Mouse (Mus musculus): ENCODE data around the gene Fbxo46. TPM values are rescaled to one million over a fixed set of nuclear protein-coding genes. Genes with fewer than 3 reads are reported as not detected.

Gene Fbxo46
- total and polyA plus RNA-seq, 3 experiments: 4.0 to 11.6 (median 6.1) TPM

- in situ Hi-C loops (cut with MboI; ENCODE audit: low pct_ligation_motif_present, low pct_unique_long_range_greater_than_20kb, low sequenced_read_pairs): no loop called here
- Histone ChIP-seq H3K79me2 (replicated peaks; ENCODE audit: control insufficient read depth, extremely low read depth, insufficient read depth, poor library complexity, severe bottlenecking) (no peaks in the 10 kb centered on the region), H3K4me3 (replicated peaks in 1 of 3; ENCODE audit: low read depth in 2 of 3, low read length in 2 of 3, poor library complexity in 1 of 3) (no peak overlapping the region), H3K9me3 (replicated peaks; ENCODE audit: low read length) (no peaks in the 10 kb centered on the region), H3K27ac (ENCODE audit: insufficient read depth, low read depth) (no peak overlapping the region), H3K27me3 (replicated peaks) (peaks cover 89% of the 10 kb centered on the region), H3K4me1 (ENCODE audit: control insufficient read depth in 1 of 2, insufficient read depth in 2 of 2) (peaks cover 4 to 11% of the 10 kb centered on the region in 2 experiments), H3K9ac (ENCODE audit: insufficient read depth, low read depth) (no peak overlapping the region), H3K36me3 (replicated peaks in 1 of 2; ENCODE audit: control insufficient read depth in 1 of 2, insufficient read depth in 1 of 2, low read length in 1 of 2) (no peaks in the 10 kb centered on the region), H3K4me2 (ENCODE audit: insufficient read depth, low read depth, poor library complexity, severe bottlenecking) (no peak overlapping the region)
- dilution Hi-C loops (cut with MboI; ENCODE audit: extremely low pct_ligation_motif_present, extremely low pct_unique_long_range_greater_than_20kb, low sequenced_read_pairs): no loop called here
- TF ChIP-seq NRF1 (IDR thresholded peaks at IDR 0.05; ENCODE audit: low read depth, low read length): no peak
- no peak for TF ChIP-seq MAZ (IDR thresholded peaks at IDR 0.05; ENCODE audit: low read depth, low read length)
- peak; percentile 48; the same call in 1 of the 2 replicates for TF ChIP-seq MAX (IDR thresholded peaks at IDR 0.05; ENCODE audit: low read length)
- peak; percentile 91 for TF ChIP-seq BHLHE40 (IDR thresholded peaks at IDR 0.05; ENCODE audit: low read depth, low read length)
- DNase-seq (ENCODE audit: extremely low read depth): no peak
Observed at GRCm38 (mm10) chr7:19104486-19104885, 15.2 kb upstream of the Fbxo46 start.

GRCm38 (mm10) chr7:19107436-19107835, 12.2 kb upstream of the Fbxo46 start:
- peaks cover 10 to 22% of the 10 kb centered on the region in 2 experiments for H3K4me1 ChIP-seq (ENCODE audit: control insufficient read depth in 1 of 2, insufficient read depth in 2 of 2)

GRCm38 (mm10) chr7:19109565-19109964, 10.1 kb upstream of the Fbxo46 start:
- H3K9me3 ChIP-seq (replicated peaks; ENCODE audit: low read length): no peaks in the 10 kb centered on the region
- H3K27ac ChIP-seq (ENCODE audit: insufficient read depth, low read depth): no peak overlapping the region
- no peak for TF ChIP-seq ZKSCAN1 (IDR thresholded peaks at IDR 0.05; ENCODE audit: borderline replicate concordance, low read depth, low read length)
- no peak for TF ChIP-seq NRF1 (IDR thresholded peaks at IDR 0.05; ENCODE audit: low read depth, low read length)
- H3K9ac ChIP-seq (ENCODE audit: insufficient read depth, low read depth): no peak overlapping the region
- dilution Hi-C loops (cut with MboI; ENCODE audit: extremely low pct_ligation_motif_present, extremely low pct_unique_long_range_greater_than_20kb, low sequenced_read_pairs): no loop called here
- peaks cover 74% of the 10 kb centered on the region for H3K27me3 ChIP-seq (replicated peaks)
- no peaks in the 10 kb centered on the region for H3K79me2 ChIP-seq (replicated peaks; ENCODE audit: control insufficient read depth, extremely low read depth, insufficient read depth, poor library complexity, severe bottlenecking)
- peaks cover 8 to 16% of the 10 kb centered on the region in 2 experiments for H3K4me1 ChIP-seq (ENCODE audit: control insufficient read depth in 1 of 2, insufficient read depth in 2 of 2)
- in situ Hi-C loops (cut with MboI; ENCODE audit: low pct_ligation_motif_present, low pct_unique_long_range_greater_than_20kb, low sequenced_read_pairs): no loop called here
- H3K4me2 ChIP-seq (ENCODE audit: insufficient read depth, low read depth, poor library complexity, severe bottlenecking): no peak overlapping the region
- H3K36me3 ChIP-seq (replicated peaks in 1 of 2; ENCODE audit: control insufficient read depth in 1 of 2, insufficient read depth in 1 of 2, low read length in 1 of 2): no peaks in the 10 kb centered on the region
- H3K4me3 ChIP-seq (replicated peaks in 1 of 3; ENCODE audit: low read depth in 2 of 3, low read length in 2 of 3, poor library complexity in 1 of 3): no peak overlapping the region
- DNase-seq (ENCODE audit: extremely low read depth): no peak

More at GRCm38 (mm10) chr7:19107436-19107835, 12.2 kb upstream of the Fbxo46 start:
- Histone ChIP-seq H3K9ac (ENCODE audit: insufficient read depth, low read depth) (no peak overlapping the region), H3K4me2 (ENCODE audit: insufficient read depth, low read depth, poor library complexity, severe bottlenecking) (no peak overlapping the region), H3K36me3 (replicated peaks in 1 of 2; ENCODE audit: control insufficient read depth in 1 of 2, insufficient read depth in 1 of 2, low read length in 1 of 2) (no peaks in the 10 kb centered on the region), H3K27ac (ENCODE audit: insufficient read depth, low read depth) (no peak overlapping the region), H3K4me3 (replicated peaks in 1 of 3; ENCODE audit: low read depth in 2 of 3, low read length in 2 of 3, poor library complexity in 1 of 3) (no peak overlapping the region), H3K79me2 (replicated peaks; ENCODE audit: control insufficient read depth, extremely low read depth, insufficient read depth, poor library complexity, severe bottlenecking) (no peaks in the 10 kb centered on the region), H3K27me3 (replicated peaks) (peaks cover 77% of the 10 kb centered on the region), H3K9me3 (replicated peaks; ENCODE audit: low read length) (no peaks in the 10 kb centered on the region)
- TF ChIP-seq ETS1 (conservative IDR thresholded peaks at IDR 0.05; ENCODE audit: low read depth, low read length) (no peak), IRF4 (IDR thresholded peaks at IDR 0.05; ENCODE audit: low read depth, low read length) (no peak), SIN3A (IDR thresholded peaks at IDR 0.05; ENCODE audit: low read length) (no peak), BHLHE40 (IDR thresholded peaks at IDR 0.05; ENCODE audit: low read depth, low read length) (no peak), MAZ (IDR thresholded peaks at IDR 0.05; ENCODE audit: low read depth, low read length) (no peak), HCFC1 (IDR thresholded peaks at IDR 0.05; ENCODE audit: low read depth, low read length) (no peak), PAX5 (IDR thresholded peaks at IDR 0.05; ENCODE audit: low read length) (no peak), EP300 (IDR thresholded peaks at IDR 0.05; ENCODE audit: low read length) (no peak), TBP (conservative IDR thresholded peaks at IDR 0.05; ENCODE audit: low read depth, low read length) (no peak), MAFK (IDR thresholded peaks at IDR 0.05; ENCODE audit: insufficient replicate concordance, low read length) (no peak), TCF12 (IDR thresholded peaks at IDR 0.05; ENCODE audit: low read depth, low read length) (no peak), MYC (IDR thresholded peaks at IDR 0.05; ENCODE audit: low read depth, low read length) (no peak), JUND (conservative IDR thresholded peaks at IDR 0.05; ENCODE audit: low read depth, low read length) (no peak), RAD21 (IDR thresholded peaks at IDR 0.05; ENCODE audit: low read depth, low read length) (no peak), UBTF (IDR thresholded peaks at IDR 0.05; ENCODE audit: low read depth, low read length) (no peak), MXI1 (IDR thresholded peaks at IDR 0.05; ENCODE audit: low read depth, low read length) (no peak), RCOR1 (conservative IDR thresholded peaks at IDR 0.05; ENCODE audit: low read depth, low read length) (no peak), NRF1 (IDR thresholded peaks at IDR 0.05; ENCODE audit: low read depth, low read length) (no peak), USF2 (conservative IDR thresholded peaks at IDR 0.05; ENCODE audit: low read depth, low read length) (no peak), ZKSCAN1 (IDR thresholded peaks at IDR 0.05; ENCODE audit: borderline replicate concordance, low read depth, low read length) (no peak)
- no peak for DNase-seq (ENCODE audit: extremely low read depth)
- dilution Hi-C loops (cut with MboI; ENCODE audit: extremely low pct_ligation_motif_present, extremely low pct_unique_long_range_greater_than_20kb, low sequenced_read_pairs): no loop called here
- in situ Hi-C loops (cut with MboI; ENCODE audit: low pct_ligation_motif_present, low pct_unique_long_range_greater_than_20kb, low sequenced_read_pairs): no loop called here

Measured in CH12.LX (cell line).